Mouse (Mus musculus) layer of hippocampus, adult 9-11 months (tissue): ENCODE measurements at regions not wholly inside any gene's neighbourhood (a gene's known extent, or its start where the extent isn't known, plus 50 kb on each side); places are given as distances from the start of the nearest gene placed in this dataset.

ENCODE experiments used
- DNase-seq: peaks from one replicate; pipeline ENCODE4 v3.0.0; 2022

- DNase-seq = no peak
These were observed 104.9 kb upstream of the Oxgr1 start for GRCm38 (mm10) chr14:120146908-120147770.

- DNase-seq = no peak
These were observed 106.6 kb upstream of the Oxgr1 start for GRCm38 (mm10) chr14:120148803-120149202.

DNA sequence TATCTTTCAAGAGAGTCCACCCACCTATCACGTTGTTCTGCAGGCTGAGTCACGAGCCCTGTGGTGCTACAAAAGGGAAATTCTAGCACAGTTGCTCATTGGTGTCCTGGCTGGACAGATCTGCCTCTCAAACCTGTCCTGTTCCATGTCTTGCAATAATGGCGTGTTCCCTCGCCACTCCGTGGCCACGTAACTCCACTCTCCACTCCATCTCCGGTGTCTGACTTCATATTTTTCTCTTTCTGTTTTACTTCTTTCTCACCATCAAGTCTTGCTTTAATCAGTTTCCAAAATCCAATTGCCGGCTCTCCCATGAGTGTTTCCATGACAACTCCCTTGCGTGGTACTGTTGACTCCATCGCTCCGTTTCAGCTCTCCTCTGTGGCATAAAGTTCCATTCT is 107.1 kb upstream of the Oxgr1 start:
- peak; percentile 74 for DNase-seq

DNA sequence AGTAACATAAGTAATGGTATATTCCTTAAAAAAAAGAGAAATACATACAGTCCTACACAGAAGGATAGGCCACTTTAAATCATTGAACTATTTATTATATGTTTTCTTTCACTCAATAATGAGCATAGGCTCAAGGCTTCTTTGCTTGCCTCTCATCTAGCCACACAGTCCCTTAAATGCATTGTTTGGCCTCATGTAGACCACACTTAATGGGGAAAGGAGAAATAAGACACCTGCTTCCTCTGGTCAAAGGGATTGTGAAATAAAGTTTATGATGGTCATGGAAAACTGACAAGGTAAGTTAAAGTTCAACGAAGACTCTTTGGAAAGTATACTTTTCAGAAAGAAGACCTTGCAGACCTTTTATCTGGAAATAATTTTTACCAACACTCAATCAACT is 108.4 kb upstream of the Oxgr1 start:
- DNase-seq = no peak

DNA sequence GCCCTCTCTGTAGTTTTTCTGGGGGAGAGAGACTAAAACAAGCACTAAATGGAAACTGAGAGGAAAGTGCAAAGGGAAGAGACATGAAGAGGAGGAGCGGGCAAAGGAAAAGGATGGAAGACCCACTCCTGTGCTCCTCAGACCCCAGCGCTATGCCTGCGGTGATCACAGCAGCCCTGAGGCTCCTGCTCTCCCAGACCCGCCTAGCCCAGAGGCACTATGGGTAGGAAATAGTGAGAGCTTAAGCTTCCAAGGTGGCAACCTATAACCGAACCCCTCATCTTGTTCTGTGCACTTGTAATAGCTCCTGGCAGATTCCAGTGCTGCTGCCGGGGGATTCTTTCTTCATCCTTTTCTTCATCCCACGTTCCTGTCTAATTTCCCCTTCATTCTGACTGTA is 112.2 kb upstream of the Oxgr1 start:
- no peak for DNase-seq

GRCm38 (mm10) chr14:120164184-120164583 is 111.3 kb upstream of the Mbnl2 start:
- no peak for DNase-seq

- no peak for DNase-seq
These were observed 109.9 kb upstream of the Mbnl2 start for GRCm38 (mm10) chr14:120165496-120166045.

GRCm38 (mm10) chr14:120170733-120171132 is 104.7 kb upstream of the Mbnl2 start:
- DNase-seq = no peak

DNA sequence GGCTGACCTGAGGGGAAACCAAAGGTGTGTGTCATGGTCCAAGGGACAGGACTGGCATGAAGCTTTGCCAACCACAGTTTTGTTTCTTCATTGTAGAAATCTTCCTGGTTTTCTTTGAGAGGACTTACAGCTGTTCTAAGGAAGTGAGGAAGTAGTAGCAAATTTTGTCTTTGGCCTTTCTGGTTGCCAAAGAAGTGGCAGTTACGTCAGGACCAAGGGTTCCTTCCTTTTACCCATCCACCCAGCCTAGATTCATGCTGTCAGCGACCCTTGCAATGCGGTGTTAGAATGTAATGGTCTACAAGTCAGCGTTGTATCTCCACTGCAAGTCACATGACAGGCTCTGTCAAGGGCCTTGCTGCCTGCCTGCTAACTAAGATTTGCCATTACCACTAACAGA is 103.4 kb upstream of the Mbnl2 start:
- no peak for DNase-seq

- DNase-seq = no peak
These were observed 102.6 kb upstream of the Mbnl2 start for GRCm38 (mm10) chr14:120172844-120173243.

- no peak for DNase-seq
These were observed 100.9 kb upstream of the Mbnl2 start for GRCm38 (mm10) chr14:120174615-120175014.

GRCm38 (mm10) chr14:120195218-120195617 is 80.3 kb upstream of the Mbnl2 start:
- DNase-seq = no peak

DNA sequence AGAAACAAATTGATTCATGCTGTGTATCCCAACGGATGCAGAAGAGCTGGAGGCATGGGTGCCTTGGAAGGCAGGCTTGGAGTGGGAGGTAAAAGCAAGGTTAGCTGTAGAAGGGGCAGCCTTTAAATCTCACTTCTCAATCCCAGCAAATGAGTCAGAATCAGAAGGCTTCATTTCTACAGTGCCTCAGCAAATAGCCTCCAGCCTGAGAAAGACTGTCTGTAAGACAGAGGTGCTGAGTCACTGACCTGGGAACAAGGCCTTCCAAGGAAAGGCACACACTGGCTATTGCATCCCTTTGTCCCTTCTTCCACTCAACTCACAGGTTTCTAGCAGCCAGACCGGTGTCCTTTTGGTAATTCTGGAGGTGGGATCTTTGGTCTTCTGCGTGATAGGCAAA is 63.7 kb upstream of the Mbnl2 start:
- no peak for DNase-seq

DNA sequence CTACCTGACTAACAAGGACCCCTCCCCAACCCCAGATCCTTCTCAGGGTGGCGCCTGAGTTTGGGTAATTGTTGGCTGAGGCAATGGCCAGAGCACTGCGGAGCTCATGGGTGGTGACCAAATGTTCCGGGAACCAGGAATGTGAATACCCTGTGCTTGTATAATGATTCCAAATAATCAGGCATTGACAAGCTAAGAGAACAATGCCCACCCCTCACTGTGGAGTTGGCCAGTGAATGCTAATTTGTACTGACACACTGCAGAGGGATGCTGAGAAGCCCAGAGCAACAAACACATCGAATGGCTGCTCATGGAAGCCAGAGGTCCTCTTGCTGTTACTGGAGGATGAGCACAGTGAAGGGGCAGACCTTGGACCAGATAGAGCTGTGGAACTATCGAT is 62.8 kb upstream of the Mbnl2 start:
- no peak for DNase-seq

DNA sequence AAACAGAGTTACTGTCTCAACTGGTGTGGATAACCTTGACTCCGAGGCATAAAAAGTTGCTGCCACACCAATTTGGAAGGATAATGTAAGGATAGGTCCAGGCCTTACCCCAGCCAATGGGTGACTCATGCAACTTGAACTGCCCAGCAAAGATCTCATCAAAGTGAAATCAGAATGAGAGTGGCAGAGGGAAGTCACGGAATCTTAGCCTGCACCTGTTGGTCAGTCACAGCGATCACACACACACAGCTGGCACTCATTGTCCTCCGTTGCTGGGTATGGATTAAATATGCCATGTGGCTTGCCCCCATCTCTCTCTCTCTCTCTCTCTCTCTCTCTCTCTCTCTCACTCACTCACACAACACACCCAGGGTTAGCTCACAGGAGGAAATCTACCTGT is 56.2 kb upstream of the Mbnl2 start:
- DNase-seq = no peak

GRCm38 (mm10) chr14:120223528-120224201 is 51.8 kb upstream of the Mbnl2 start:
- no peak for DNase-seq

DNA sequence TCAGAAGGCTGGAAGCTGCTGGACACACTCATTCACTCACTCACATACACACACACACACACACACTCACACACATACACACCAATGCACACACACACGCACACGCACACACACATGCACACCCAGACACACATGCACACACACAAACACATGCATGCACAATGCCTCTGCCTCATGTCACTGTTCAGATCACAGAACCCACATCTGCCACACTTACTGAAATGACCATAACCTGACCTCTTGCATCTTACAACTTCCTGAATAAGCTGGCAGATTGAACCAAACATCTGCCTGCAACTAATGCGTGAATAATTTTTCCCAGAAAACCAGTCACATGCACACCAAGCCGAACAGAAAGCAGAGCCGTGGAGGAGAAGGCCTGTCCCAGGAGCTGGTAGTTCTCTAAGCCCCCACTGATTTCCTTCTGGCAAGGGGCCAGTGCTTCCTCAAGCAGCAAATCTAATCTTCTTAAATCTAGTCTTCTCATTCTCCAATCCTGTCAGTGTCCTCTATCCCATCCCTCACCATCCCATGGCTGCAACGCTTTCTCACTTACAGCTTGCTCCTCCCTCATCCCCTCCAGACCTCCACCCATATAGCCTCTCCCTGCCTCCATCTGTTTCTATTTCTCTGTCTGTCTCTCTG is 51.1 kb upstream of the Mbnl2 start:
- no peak for DNase-seq

DNA sequence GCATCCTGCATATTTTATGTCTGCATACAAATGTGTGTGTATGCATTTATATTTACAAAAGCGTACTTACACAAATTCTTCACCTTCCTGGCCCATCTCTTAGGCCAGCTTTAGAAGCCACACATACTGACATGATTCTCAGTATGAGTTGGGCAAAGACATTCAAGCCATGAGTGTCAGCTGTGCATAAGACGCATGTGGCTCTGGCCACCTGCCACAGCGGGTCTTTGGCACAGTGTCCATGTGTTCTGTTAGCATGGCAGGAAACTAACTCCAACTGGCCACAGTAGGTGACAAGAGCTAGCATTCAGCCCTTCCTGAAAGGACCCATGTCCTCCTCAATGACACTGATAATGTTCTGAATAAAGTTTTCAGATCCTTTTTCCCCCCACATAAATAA is 49.8 kb upstream of the Mbnl2 start:
- DNase-seq = no peak
